Comparison of ENCODE assay signal across 10 mouse cellular contexts in genomic region chr7:84055961-84056629, GRCm38 (mm10). TPM values are rescaled to one million over a fixed set of nuclear protein-coding genes. Genes with fewer than 3 reads are reported as not detected.
DNase-seq lines count a peak whose midpoint lies in the region; TF ChIP-seq lines count a peak whose summit lies in the region.
"Had no signal": no experiment of that assay in that cellular context is flagged by ENCODE, and none has a peak within 500 bp of the region (broad histone marks: within the 10 kb centered on the region; RNA-seq: fewer than 3 reads in every experiment).

No protein-coding gene starts in this region.

- peaks cover 13% of the 10 kb centered on the region for H3K4me1 ChIP-seq in limb, embryonic 10.5 days

- intact Hi-C loops in gastrocnemius, adult 2 months (cut with DNase I): no loop called here
- intact Hi-C loops in left cerebral cortex, postnatal 14 days (cut with DNase I): no loop called here

- no peaks in the 10 kb centered on the region for H3K27me3 ChIP-seq in limb, embryonic 10.5 days (ENCODE audit: low read depth, poor library complexity, severe bottlenecking)

- no peaks in the 10 kb centered on the region for H3K36me3 ChIP-seq in limb, embryonic 10.5 days

- WGBS in limb, embryonic 10.5 days: 79% methylated on average over 7 of the region's 7 CpGs

- TF ChIP-seq CTCF in gastrocnemius, adult 2 months (IDR thresholded peaks at IDR 0.05): no peak

- peak; percentile 32 for DNase-seq in gastrocnemius, adult 2 months
- DNase-seq in gastrocnemius, postnatal 25 days: no peak
- peak; percentile 6 for DNase-seq in ovary, adult 18-20 months (ENCODE audit: low spot score)
- DNase-seq in ovary, postnatal 10 days (ENCODE audit: low spot score): no peak
- DNase-seq in limb, embryonic 10.5 days (ENCODE audit: low spot score): no peak
- DNase-seq in retina, embryonic 14.5 days (ENCODE audit: low spot score): no peak
- no peak for DNase-seq in left cerebral cortex, postnatal 14 days (ENCODE audit: low spot score in 2 of 2)
- DNase-seq in thymus, postnatal 10 days (ENCODE audit: low spot score in 2 of 2): no peak
- DNase-seq: cerebellum, adult 18-20 months; midbrain, embryonic 14.5 days had no signal

- H3K27ac ChIP-seq in gastrocnemius, adult 2 months: no peak overlapping the region
- H3K27ac ChIP-seq in limb, embryonic 10.5 days: peak overlapping the region; percentile 19; the same call in 1 of the 2 replicates

- H3K4me3 ChIP-seq in gastrocnemius, adult 2 months: no peak overlapping the region
- no peak overlapping the region for H3K4me3 ChIP-seq in limb, embryonic 10.5 days

- H3K9me3 ChIP-seq in limb, embryonic 10.5 days (replicated peaks): no peaks in the 10 kb centered on the region

RNA-seq across cellular contexts. Expression of gene Cemip, which starts 30.2 kb away (rescaled TPM):
- not detected for total RNA-seq in gastrocnemius, adult 2 months (2021)
- total RNA-seq in gastrocnemius, postnatal 25 days (2021): not detected
- polyA plus RNA-seq in limb, embryonic 10.5 days (2016; fragmentation: Nextera tagmentation; extraction: Ambion mirVana): 0.03 TPM in 1 of 2 replicates, not detected in the other
- total RNA-seq in left cerebral cortex, postnatal 14 days (2021): 10 to 100 TPM; 39.7 to 44.4 TPM

Comparison
In these comparisons a context has a peak if more than half of its experiments do, and no peak if none do; other contexts are left out.
1. DNase-seq: peak in gastrocnemius, adult 2 months (single experiment) and ovary, adult 18-20 months (single experiment); none in gastrocnemius, postnatal 25 days (single experiment), ovary, postnatal 10 days (single experiment), limb, embryonic 10.5 days (single experiment), retina, embryonic 14.5 days (single experiment), left cerebral cortex, postnatal 14 days (0 of 2) and thymus, postnatal 10 days (0 of 2).
2. RNA of gene Cemip, which starts 30.2 kb away (total RNA-seq): 39.7 to 44.4 TPM in left cerebral cortex, postnatal 14 days; not detected in gastrocnemius, adult 2 months and not detected in gastrocnemius, postnatal 25 days; every median in the first group is over 10 times any median in the second.